Comparison of ENCODE assay signal across 16 mouse cellular contexts in the genomic region with DNA sequence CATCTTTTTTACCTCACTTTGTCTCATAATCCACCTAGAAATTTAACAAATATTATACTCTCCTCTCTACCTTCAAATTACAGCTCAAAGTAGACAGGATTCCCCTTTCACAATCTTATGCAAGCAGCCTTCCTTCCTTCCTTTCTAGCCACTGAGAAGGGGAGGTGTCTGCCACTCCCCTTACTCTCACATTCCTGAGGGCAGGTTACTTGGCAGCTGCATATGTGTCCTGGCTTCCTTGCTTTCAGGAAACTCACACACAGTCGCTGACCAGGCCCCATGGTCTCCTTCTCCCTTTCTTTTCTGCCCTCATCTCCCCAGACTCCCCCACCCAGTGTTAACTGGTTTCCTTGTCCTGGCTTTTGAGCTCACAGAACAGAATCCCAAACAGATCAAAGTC. TPM values are rescaled to one million over a fixed set of nuclear protein-coding genes. Genes with fewer than 3 reads are reported as not detected.
A peak's percentile ranks its signal among the peaks of the same experiment; 100 is the strongest.
DNase-seq lines count a peak whose midpoint lies in the region; ATAC-seq lines count a peak whose summit lies in the region.
"Had no signal": no experiment of that assay in that cellular context is flagged by ENCODE, and none has a peak within 500 bp of the region (broad histone marks: within the 10 kb centered on the region; RNA-seq: fewer than 3 reads in every experiment).

No protein-coding gene starts in this region.

- no peaks in the 10 kb centered on the region for H3K4me1 ChIP-seq in embryonic facial prominence, embryonic 14.5 days (ENCODE audit: control insufficient read depth, insufficient read depth, low read length)
- no peaks in the 10 kb centered on the region for H3K4me1 ChIP-seq in embryonic facial prominence, embryonic 10.5 days
- H3K4me1 ChIP-seq: embryonic facial prominence, embryonic 12.5 days; hindbrain, embryonic 10.5 days; liver, embryonic 15.5 days had no signal

- peak; percentile 22; the same call in 1 of the 2 replicates for ATAC-seq in embryonic facial prominence, embryonic 14.5 days (ENCODE audit: low read depth)
- ATAC-seq: forebrain, embryonic 16.5 days had no signal

- H3K36me3 ChIP-seq in embryonic facial prominence, embryonic 14.5 days (ENCODE audit: control insufficient read depth, insufficient read depth, low read length), result no peaks in the 10 kb centered on the region
- no peaks in the 10 kb centered on the region for H3K36me3 ChIP-seq in embryonic facial prominence, embryonic 10.5 days (replicated peaks)
- H3K36me3 ChIP-seq: embryonic facial prominence, embryonic 12.5 days; hindbrain, embryonic 10.5 days; liver, embryonic 15.5 days had no signal

- H3K27me3 ChIP-seq in embryonic facial prominence, embryonic 14.5 days (replicated peaks; ENCODE audit: control insufficient read depth, insufficient read depth, low read length), result no peaks in the 10 kb centered on the region
- no peaks in the 10 kb centered on the region for H3K27me3 ChIP-seq in embryonic facial prominence, embryonic 10.5 days (replicated peaks; ENCODE audit: low read depth, poor library complexity, severe bottlenecking)
- H3K27me3 ChIP-seq: embryonic facial prominence, embryonic 12.5 days; liver, embryonic 15.5 days had no signal

- peak; percentile 43 for DNase-seq in embryonic facial prominence, embryonic 14.5 days (ENCODE audit: low spot score)
- DNase-seq in embryonic facial prominence, embryonic 10.5 days (ENCODE audit: low spot score), result no peak
- DNase-seq in urinary bladder, postnatal 14 days (ENCODE audit: low spot score), result peak; percentile 20
- DNase-seq in urinary bladder, adult 18-20 months (ENCODE audit: low spot score in 2 of 2), result no peak
- peak; percentile 44 for DNase-seq in lung, postnatal 10 days
- DNase-seq in right cerebral cortex, adult 2 months (ENCODE audit: low spot score in 2 of 2), result no peak
- no peak for DNase-seq in adrenal gland, postnatal 10 days
- DNase-seq in urinary bladder, adult 2 months (ENCODE audit: low spot score), result no peak
- DNase-seq: adrenal gland, postnatal 36 days; cerebellum, adult 2 months had no signal

- H3K9me3 ChIP-seq in embryonic facial prominence, embryonic 14.5 days (ENCODE audit: control insufficient read depth, low read length), result no peaks in the 10 kb centered on the region
- no peaks in the 10 kb centered on the region for H3K9me3 ChIP-seq in embryonic facial prominence, embryonic 10.5 days
- H3K9me3 ChIP-seq: embryonic facial prominence, embryonic 12.5 days; hindbrain, embryonic 10.5 days; liver, embryonic 15.5 days had no signal

- no peak overlapping the region for H3K4me3 ChIP-seq in embryonic facial prominence, embryonic 14.5 days (ENCODE audit: low read depth, low read length)
- H3K4me3 ChIP-seq in embryonic facial prominence, embryonic 10.5 days, result no peak overlapping the region
- H3K4me3 ChIP-seq: embryonic facial prominence, embryonic 12.5 days; heart, adult 2 months; hindbrain, embryonic 10.5 days; liver, embryonic 15.5 days had no signal

- 9% methylated on average over 1 of the region's 1 CpGs for WGBS in embryonic facial prominence, embryonic 14.5 days
- 33% methylated on average over 1 of the region's 1 CpGs for WGBS in embryonic facial prominence, embryonic 10.5 days

- H3K9ac ChIP-seq in embryonic facial prominence, embryonic 14.5 days (ENCODE audit: low read depth, low read length), result no peak overlapping the region
- H3K9ac ChIP-seq: embryonic facial prominence, embryonic 12.5 days; liver, embryonic 15.5 days had no signal

- H3K4me2 ChIP-seq in embryonic facial prominence, embryonic 14.5 days (ENCODE audit: low read depth, low read length), result no peak overlapping the region
- H3K4me2 ChIP-seq: embryonic facial prominence, embryonic 12.5 days; liver, embryonic 15.5 days had no signal

- H3K27ac ChIP-seq in embryonic facial prominence, embryonic 14.5 days (replicated peaks; ENCODE audit: low read depth, low read length), result no peak overlapping the region
- no peak overlapping the region for H3K27ac ChIP-seq in embryonic facial prominence, embryonic 10.5 days (replicated peaks)
- H3K27ac ChIP-seq: embryonic facial prominence, embryonic 12.5 days; heart, adult 2 months; hindbrain, embryonic 10.5 days; liver, embryonic 15.5 days had no signal

RNA-seq across cellular contexts. Expression of a gene that starts 11.7 kb away (rescaled TPM):
- polyA plus RNA-seq in embryonic facial prominence, embryonic 14.5 days (2014; fragmentation: Nextera tagmentation; extraction: Ambion mirVana), result 23.6 and 23.8 TPM in 2 replicates
- polyA plus RNA-seq in embryonic facial prominence, embryonic 10.5 days (2016; fragmentation: Nextera tagmentation; extraction: Ambion mirVana), result 2.1 and 3.6 TPM in 2 replicates
- 10 to 100 TPM; 21.7 to 29.1 TPM for total RNA-seq in adrenal gland, postnatal 10 days (2021)
- polyA plus RNA-seq in urinary bladder, adult 2 months (2012; rRNA removed), result 87.1 and 105 TPM in 2 replicates

RNA-seq across cellular contexts. Expression of a gene that starts 51.4 kb away (rescaled TPM):
- 0.38 TPM in 1 of 2 replicates, not detected in the other for polyA plus RNA-seq in embryonic facial prominence, embryonic 14.5 days (2014; fragmentation: Nextera tagmentation; extraction: Ambion mirVana)
- polyA plus RNA-seq in embryonic facial prominence, embryonic 10.5 days (2016; fragmentation: Nextera tagmentation; extraction: Ambion mirVana), result not detected in 2 replicates
- total RNA-seq in adrenal gland, postnatal 10 days (2021), result under 1 TPM in 1 of 2 experiments, not detected in 1; 0.51 TPM
- not detected in 2 replicates for polyA plus RNA-seq in urinary bladder, adult 2 months (2012; rRNA removed)
- total RNA-seq: heart, adult 2 months; layer of hippocampus, adult 8-10 months had no signal
- polyA plus RNA-seq: cerebellum, adult 2 months; embryonic facial prominence, embryonic 12.5 days; forebrain, embryonic 16.5 days; heart, adult 2 months; hindbrain, embryonic 10.5 days; liver, embryonic 15.5 days had no signal

Comparison
In these comparisons a context has a peak if more than half of its experiments do, and no peak if none do; other contexts are left out.
1. DNase-seq: peak in embryonic facial prominence, embryonic 14.5 days (single experiment), urinary bladder, postnatal 14 days (single experiment) and lung, postnatal 10 days (single experiment); none in embryonic facial prominence, embryonic 10.5 days (single experiment), urinary bladder, adult 18-20 months (0 of 2), right cerebral cortex, adult 2 months (0 of 2), adrenal gland, postnatal 10 days (single experiment) and urinary bladder, adult 2 months (single experiment).